In the genomic region with DNA sequence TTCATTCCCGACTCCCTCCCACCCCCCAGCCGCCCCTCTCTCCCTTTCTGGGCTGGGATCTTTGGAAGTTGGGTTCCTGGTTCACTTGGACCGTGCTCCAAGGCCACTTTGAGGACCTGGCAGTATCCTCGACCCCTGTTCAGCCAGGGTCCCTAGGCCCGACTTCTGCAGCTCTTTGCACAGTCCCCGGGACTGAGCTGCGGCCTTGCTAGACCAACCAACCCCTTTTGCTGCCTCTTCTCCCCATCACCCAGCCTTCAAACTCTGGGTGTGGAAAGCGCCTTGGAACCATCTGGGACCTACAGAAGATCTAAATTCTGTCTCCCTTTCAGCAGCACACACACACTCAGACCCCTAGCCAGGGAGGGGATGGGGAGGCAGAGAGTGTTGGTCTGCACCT, we compare ENCODE assay signal across 8 mouse cellular contexts. TPM values are rescaled to one million over a fixed set of nuclear protein-coding genes. Genes with fewer than 3 reads are reported as not detected.
A peak's percentile ranks its signal among the peaks of the same experiment; 100 is the strongest.
DNase-seq lines count a peak whose midpoint lies in the region; ATAC-seq and TF ChIP-seq lines count a peak whose summit lies in the region.

No protein-coding gene starts in this region.

- no peak; a peak in 1 of 4 replicates for TF ChIP-seq POLR2A in MEL (IDR thresholded peaks at IDR 0.05; ENCODE audit: control insufficient read depth in 1 of 2, insufficient read depth in 1 of 2, low read depth in 1 of 2, low read length in 2 of 2, poor library complexity in 1 of 2)

- H3K27ac ChIP-seq in kidney, embryonic 14.5 days (ENCODE audit: low read depth, low read length), result peak overlapping the region; percentile 6; the same call in 1 of the 2 replicates
- no peak overlapping the region for H3K27ac ChIP-seq in MEL (ENCODE audit: control insufficient read depth, low read depth, low read length)
- peak overlapping the region; percentile 89 for H3K27ac ChIP-seq in heart, postnatal 0 days (ENCODE audit: low read depth)
- peak overlapping the region; percentile 87 for H3K27ac ChIP-seq in midbrain, embryonic 10.5 days (replicated peaks)

- ATAC-seq in kidney, embryonic 14.5 days (ENCODE audit: low FRiP score, low TSS enrichment), result 0 out of 2 replicates have a peak, but pooled peaks have one; percentile 16
- peak; percentile 13; the same call in 1 of the 2 replicates for ATAC-seq in heart, postnatal 0 days (ENCODE audit: insufficient read depth, low read depth)
- no peak for ATAC-seq in granulocyte monocyte progenitor cell, adult 5-6 weeks (replicated peaks; ENCODE audit: poor library complexity, severe bottlenecking)

- under 1% methylated on average over 8 of the region's 8 CpGs for WGBS in kidney, embryonic 14.5 days
- 3% methylated on average over 7 of the region's 8 CpGs for WGBS in heart, postnatal 0 days
- 11% methylated on average over 8 of the region's 8 CpGs for WGBS in midbrain, embryonic 10.5 days

- peaks cover 28% of the 10 kb centered on the region for H3K36me3 ChIP-seq in kidney, embryonic 14.5 days (ENCODE audit: control insufficient read depth, insufficient read depth, low read length)
- H3K36me3 ChIP-seq in MEL (ENCODE audit: control insufficient read depth in 1 of 2, insufficient read depth in 2 of 2, low read length in 2 of 2), result peaks cover 1 to 3% of the 10 kb centered on the region in 2 experiments; a peak in 1 of 4 replicates
- peaks cover 32% of the 10 kb centered on the region for H3K36me3 ChIP-seq in heart, postnatal 0 days (replicated peaks; ENCODE audit: control insufficient read depth, insufficient read depth, low read length)
- H3K36me3 ChIP-seq in midbrain, embryonic 10.5 days, result peaks cover 40% of the 10 kb centered on the region

- H3K27me3 ChIP-seq in kidney, embryonic 14.5 days (ENCODE audit: control insufficient read depth, insufficient read depth, low read length), result no peaks in the 10 kb centered on the region
- no peaks in the 10 kb centered on the region for H3K27me3 ChIP-seq in MEL (ENCODE audit: control insufficient read depth in 1 of 2, insufficient read depth in 2 of 2, low read length in 2 of 2)
- no peaks in the 10 kb centered on the region for H3K27me3 ChIP-seq in heart, postnatal 0 days (ENCODE audit: control insufficient read depth, insufficient read depth, low read length)
- H3K27me3 ChIP-seq in midbrain, embryonic 10.5 days (ENCODE audit: low read depth, poor library complexity, severe bottlenecking), result no peaks in the 10 kb centered on the region

- TF ChIP-seq CTCF in MEL (IDR thresholded peaks at IDR 0.05 in 2 of 3, conservative IDR thresholded peaks at IDR 0.05 in 1 of 3; ENCODE audit: control insufficient read depth in 1 of 3, insufficient read depth in 1 of 3, low read depth in 2 of 3, low read length in 3 of 3, poor library complexity in 1 of 3, severe bottlenecking in 1 of 3), result no peak
- TF ChIP-seq CTCF in heart, postnatal 0 days (IDR thresholded peaks at IDR 0.05; ENCODE audit: low read depth), result no peak

- peaks cover 14% of the 10 kb centered on the region for H3K4me1 ChIP-seq in kidney, embryonic 14.5 days (ENCODE audit: control insufficient read depth, insufficient read depth, low read length)
- H3K4me1 ChIP-seq in MEL (ENCODE audit: control insufficient read depth in 1 of 2, insufficient read depth in 2 of 2, low read length in 2 of 2), result peaks cover 5 to 14% of the 10 kb centered on the region in 2 experiments; a peak in 3 of 4 replicates
- peaks cover 21% of the 10 kb centered on the region for H3K4me1 ChIP-seq in heart, postnatal 0 days (ENCODE audit: control insufficient read depth, insufficient read depth)
- H3K4me1 ChIP-seq in midbrain, embryonic 10.5 days, result peaks cover 31% of the 10 kb centered on the region

- no peak for TF ChIP-seq RAD21 in MEL (IDR thresholded peaks at IDR 0.05; ENCODE audit: low read depth, low read length)

- H3K4me2 ChIP-seq in kidney, embryonic 14.5 days (replicated peaks; ENCODE audit: low read depth, low read length), result peak overlapping the region; percentile 72
- peak overlapping the region; percentile 88 for H3K4me2 ChIP-seq in heart, postnatal 0 days (ENCODE audit: low read depth, low read length)

- TF ChIP-seq EP300 in MEL (IDR thresholded peaks at IDR 0.05; ENCODE audit: low read depth in 1 of 2, low read length in 2 of 2), result no peak
- TF ChIP-seq EP300 in heart, postnatal 0 days (IDR thresholded peaks at IDR 0.05; ENCODE audit: low read depth), result no peak

- no peak for DNase-seq in kidney, postnatal 25 days
- DNase-seq in MEL (ENCODE audit: low read depth, low spot score), result peak; percentile 46
- DNase-seq in heart, postnatal 0 days (ENCODE audit: low spot score), result no peak
- no peak for DNase-seq in midbrain, embryonic 10.5 days (ENCODE audit: low spot score)
- DNase-seq in spleen, adult 12 weeks (ENCODE audit: low spot score), result no peak
- DNase-seq in yolk sac, embryonic 10.5 days (ENCODE audit: low spot score), result no peak

- H3K4me3 ChIP-seq in kidney, embryonic 14.5 days (ENCODE audit: low read length), result peak overlapping the region; percentile 86
- peak overlapping the region; percentile 73 to 99 for H3K4me3 ChIP-seq in MEL (ENCODE audit: control insufficient read depth in 1 of 2, insufficient read depth in 1 of 2, low read depth in 2 of 2, low read length in 2 of 2)
- H3K4me3 ChIP-seq in heart, postnatal 0 days (ENCODE audit: low read depth, low read length), result peak overlapping the region; percentile 97
- peak overlapping the region; percentile 84 for H3K4me3 ChIP-seq in midbrain, embryonic 10.5 days

- H3K9me3 ChIP-seq in kidney, embryonic 14.5 days (ENCODE audit: control insufficient read depth, low read length), result no peaks in the 10 kb centered on the region
- H3K9me3 ChIP-seq in MEL (replicated peaks; ENCODE audit: insufficient read depth, low read length), result no peaks in the 10 kb centered on the region
- H3K9me3 ChIP-seq in heart, postnatal 0 days (replicated peaks; ENCODE audit: control insufficient read depth, low read length), result no peaks in the 10 kb centered on the region
- peaks cover 6% of the 10 kb centered on the region; the same call in 1 of the 2 replicates for H3K9me3 ChIP-seq in midbrain, embryonic 10.5 days (replicated peaks)

- peak overlapping the region; percentile 68 for H3K9ac ChIP-seq in kidney, embryonic 14.5 days (ENCODE audit: low read depth, low read length)
- peak overlapping the region; percentile 78 for H3K9ac ChIP-seq in MEL (ENCODE audit: control insufficient read depth, low read depth, low read length, poor library complexity, severe bottlenecking)
- peak overlapping the region; percentile 96 for H3K9ac ChIP-seq in heart, postnatal 0 days (replicated peaks; ENCODE audit: low read depth, low read length)

- H3K79me2 ChIP-seq in MEL (ENCODE audit: control insufficient read depth, insufficient read depth, low read length, poor library complexity), result peaks cover 9% of the 10 kb centered on the region

RNA-seq across cellular contexts. Expression of a gene that starts 0.4 kb away (rescaled TPM):
- polyA plus RNA-seq in kidney, embryonic 14.5 days (2014; fragmentation: Nextera tagmentation; extraction: Ambion mirVana), result 132 and 156 TPM in 2 replicates
- 54.1 and 55.5 TPM in 2 replicates for total RNA-seq in MEL (2012; rRNA removed)
- 100 to 1,000 TPM in 1 of 2 experiments, not detected in 1; 111 TPM for polyA plus RNA-seq in MEL (2012; ENCODE audit: insufficient read depth in 1 of 2, insufficient read length in 2 of 2, low read depth in 1 of 2, low replicate concordance in 2 of 2, missing spikeins in 1 of 2)
- total RNA-seq in heart, postnatal 0 days (2014; rRNA removed; ENCODE audit: low replicate concordance), result 120 and 144 TPM in 2 replicates
- 97.2 and 102 TPM in 2 replicates for polyA plus RNA-seq in heart, postnatal 0 days (2015; fragmentation: Nextera tagmentation; extraction: Ambion mirVana)
- polyA plus RNA-seq in midbrain, embryonic 10.5 days (2016; fragmentation: Nextera tagmentation; extraction: Ambion mirVana), result 133 and 138 TPM in 2 replicates
- total RNA-seq in granulocyte monocyte progenitor cell, adult 5-6 weeks (2014; fragmentation: Nextera tagmentation), result 143 and 234 TPM in 2 replicates
- 71.3 and 73.2 TPM in 2 replicates for total RNA-seq in granulocyte monocyte progenitor cell, adult 5-6 weeks (2017)

RNA-seq across cellular contexts. Expression of a gene that starts 4.6 kb away (rescaled TPM):
- 0.57 and 0.80 TPM in 2 replicates for polyA plus RNA-seq in kidney, embryonic 14.5 days (2014; fragmentation: Nextera tagmentation; extraction: Ambion mirVana)
- total RNA-seq in MEL (2012; rRNA removed), result 75.7 and 80.3 TPM in 2 replicates
- polyA plus RNA-seq in MEL (2012; ENCODE audit: insufficient read depth in 1 of 2, insufficient read length in 2 of 2, low read depth in 1 of 2, low replicate concordance in 2 of 2, missing spikeins in 1 of 2), result 10 to 100 TPM in 1 of 2 experiments, not detected in 1; 67.9 TPM
- 13.5 TPM in 1 of 2 replicates, not detected in the other for total RNA-seq in heart, postnatal 0 days (2014; rRNA removed; ENCODE audit: low replicate concordance)
- polyA plus RNA-seq in heart, postnatal 0 days (2015; fragmentation: Nextera tagmentation; extraction: Ambion mirVana), result 0.46 and 1.1 TPM in 2 replicates
- 0.67 TPM in 1 of 2 replicates, not detected in the other for polyA plus RNA-seq in midbrain, embryonic 10.5 days (2016; fragmentation: Nextera tagmentation; extraction: Ambion mirVana)
- 40.8 and 53.6 TPM in 2 replicates for total RNA-seq in granulocyte monocyte progenitor cell, adult 5-6 weeks (2014; fragmentation: Nextera tagmentation)
- total RNA-seq in granulocyte monocyte progenitor cell, adult 5-6 weeks (2017), result 64.9 and 84.1 TPM in 2 replicates

RNA-seq across cellular contexts. Expression of a gene that starts 5.0 kb away (rescaled TPM):
- 0.06 and 0.09 TPM in 2 replicates for polyA plus RNA-seq in kidney, embryonic 14.5 days (2014; fragmentation: Nextera tagmentation; extraction: Ambion mirVana)
- total RNA-seq in MEL (2012; rRNA removed), result 0.08 and 0.13 TPM in 2 replicates
- polyA plus RNA-seq in MEL (2012; ENCODE audit: insufficient read depth in 1 of 2, insufficient read length in 2 of 2, low read depth in 1 of 2, low replicate concordance in 2 of 2, missing spikeins in 1 of 2), result under 1 TPM in 1 of 2 experiments, not detected in 1; 0.24 TPM
- not detected in 2 replicates for total RNA-seq in heart, postnatal 0 days (2014; rRNA removed; ENCODE audit: low replicate concordance)
- polyA plus RNA-seq in heart, postnatal 0 days (2015; fragmentation: Nextera tagmentation; extraction: Ambion mirVana), result 0.07 and 0.11 TPM in 2 replicates
- polyA plus RNA-seq in midbrain, embryonic 10.5 days (2016; fragmentation: Nextera tagmentation; extraction: Ambion mirVana), result not detected in 2 replicates
- not detected in 2 replicates for total RNA-seq in granulocyte monocyte progenitor cell, adult 5-6 weeks (2014; fragmentation: Nextera tagmentation)
- total RNA-seq in granulocyte monocyte progenitor cell, adult 5-6 weeks (2017), result not detected in 2 replicates

RNA-seq across cellular contexts. Expression of a gene that starts 9.2 kb away (rescaled TPM):
- not detected in 2 replicates for polyA plus RNA-seq in kidney, embryonic 14.5 days (2014; fragmentation: Nextera tagmentation; extraction: Ambion mirVana)
- total RNA-seq in MEL (2012; rRNA removed), result not detected in 2 replicates
- polyA plus RNA-seq in MEL (2012; ENCODE audit: insufficient read depth in 1 of 2, insufficient read length in 2 of 2, low read depth in 1 of 2, low replicate concordance in 2 of 2, missing spikeins in 1 of 2), result under 1 TPM in 1 of 2 experiments, not detected in 1; 0.03 TPM
- not detected in 2 replicates for total RNA-seq in heart, postnatal 0 days (2014; rRNA removed; ENCODE audit: low replicate concordance)
- polyA plus RNA-seq in heart, postnatal 0 days (2015; fragmentation: Nextera tagmentation; extraction: Ambion mirVana), result 0.03 TPM in 2 replicates
- polyA plus RNA-seq in midbrain, embryonic 10.5 days (2016; fragmentation: Nextera tagmentation; extraction: Ambion mirVana), result not detected in 2 replicates
- not detected in 2 replicates for total RNA-seq in granulocyte monocyte progenitor cell, adult 5-6 weeks (2014; fragmentation: Nextera tagmentation)
- total RNA-seq in granulocyte monocyte progenitor cell, adult 5-6 weeks (2017), result not detected in 2 replicates

RNA-seq across cellular contexts. Expression of a gene that starts 14.3 kb away (rescaled TPM):
- polyA plus RNA-seq in kidney, embryonic 14.5 days (2014; fragmentation: Nextera tagmentation; extraction: Ambion mirVana), result 33.4 and 42.0 TPM in 2 replicates
- total RNA-seq in MEL (2012; rRNA removed), result 7.4 and 8.7 TPM in 2 replicates
- polyA plus RNA-seq in MEL (2012; ENCODE audit: insufficient read depth in 1 of 2, insufficient read length in 2 of 2, low read depth in 1 of 2, low replicate concordance in 2 of 2, missing spikeins in 1 of 2), result 10 to 100 TPM in 1 of 2 experiments, not detected in 1; 19.8 TPM
- 34.2 and 62.0 TPM in 2 replicates for total RNA-seq in heart, postnatal 0 days (2014; rRNA removed; ENCODE audit: low replicate concordance)
- 32.9 and 35.2 TPM in 2 replicates for polyA plus RNA-seq in heart, postnatal 0 days (2015; fragmentation: Nextera tagmentation; extraction: Ambion mirVana)
- 58.8 and 71.4 TPM in 2 replicates for polyA plus RNA-seq in midbrain, embryonic 10.5 days (2016; fragmentation: Nextera tagmentation; extraction: Ambion mirVana)
- 42.5 and 45.6 TPM in 2 replicates for total RNA-seq in granulocyte monocyte progenitor cell, adult 5-6 weeks (2014; fragmentation: Nextera tagmentation)
- 21.0 and 31.6 TPM in 2 replicates for total RNA-seq in granulocyte monocyte progenitor cell, adult 5-6 weeks (2017)
